Mouse (Mus musculus): ENCODE data around the gene Nans.

The Nans gene

GRCm38 (mm10) chr4:46485696-46486417, 3.2 kb upstream of the Nans start:
- peak; percentile 85 to 90 for DNase-seq

GRCm38 (mm10) chr4:46487348-46487747, 1.7 kb upstream of the Nans start:
- no peak for DNase-seq

- DNase-seq, result no peak
Observed at GRCm38 (mm10) chr4:46493071-46493470, 4.0 kb downstream of the Nans start.

- DNase-seq, result no peak
Observed at GRCm38 (mm10) chr4:46495543-46495942, 6.5 kb downstream of the Nans start.

GRCm38 (mm10) chr4:46497286-46497892, 8.3 kb downstream of the Nans start:
- DNase-seq, result peak; percentile 43 to 62

- no peak for DNase-seq
Observed at GRCm38 (mm10) chr4:46498511-46498910, 9.5 kb downstream of the Nans start.

GRCm38 (mm10) chr4:46498976-46499375, 9.9 kb downstream of the Nans start:
- no peak for DNase-seq

- DNase-seq, result no peak
Observed at GRCm38 (mm10) chr4:46502606-46503502, 13.8 kb downstream of the Nans start.

GRCm38 (mm10) chr4:46503881-46504280, 14.8 kb downstream of the Nans start:
- DNase-seq, result no peak

- no peak for DNase-seq
Observed at GRCm38 (mm10) chr4:46505361-46506057, 16.5 kb downstream of the Nans start.

GRCm38 (mm10) chr4:46506801-46507610, 18.0 kb downstream of the Nans start:
- peak; percentile 78 to 84 for DNase-seq

- peak; percentile 57 to 71 for DNase-seq
Observed at GRCm38 (mm10) chr4:46507736-46508460, 18.9 kb downstream of the Nans start.

GRCm38 (mm10) chr4:46520491-46520890, 31.4 kb downstream of the Nans start:
- no peak for DNase-seq

- DNase-seq, result no peak
Observed at GRCm38 (mm10) chr4:46521457-46521856, 32.4 kb downstream of the Nans start.

- no peak for DNase-seq
Observed at GRCm38 (mm10) chr4:46523324-46523723, 34.3 kb downstream of the Nans start.

- DNase-seq, result no peak
Observed at GRCm38 (mm10) chr4:46526226-46526625, 37.2 kb downstream of the Nans start.

GRCm38 (mm10) chr4:46526798-46527557, 37.9 kb downstream of the Nans start:
- DNase-seq, result no peak

- DNase-seq, result no peak
Observed at GRCm38 (mm10) chr4:46527558-46527926, 38.5 kb downstream of the Nans start.

- DNase-seq, result no peak
Observed at GRCm38 (mm10) chr4:46529722-46530121, 40.7 kb downstream of the Nans start.

- DNase-seq, result no peak
Observed at GRCm38 (mm10) chr4:46532511-46532910, 43.5 kb downstream of the Nans start.

GRCm38 (mm10) chr4:46532926-46533325, 43.9 kb downstream of the Nans start:
- DNase-seq, result no peak

Measured in thymus, adult 18-20 months (tissue).